Mouse (Mus musculus) hindbrain, embryonic 11.5 days (tissue): ENCODE data around the gene Phf24. TPM values are rescaled to one million over a fixed set of nuclear protein-coding genes. Genes with fewer than 3 reads are reported as not detected.
A peak's percentile ranks its signal among the peaks of the same experiment; 100 is the strongest.

ENCODE experiments used
- ATAC-seq: fragments of 200-750 bp; cut with Nextera tagmentation; 2 replicates; pipeline ENCODE4 v1.8.0; 2017; ENCODE audit warnings: mild to moderate bottlenecking, moderate TSS enrichment, moderate library complexity; ENCODE audit not compliant: low FRiP score
- DNase-seq: peaks from one replicate; pipeline ENCODE4 v3.0.0-alpha.2; 2015; ENCODE audit warnings: low spot score
- H3K27ac ChIP-seq: fragments of 300-500 bp; sonication (generic); 2 replicates; pipeline ENCODE4 v1.5.1; 2014; ENCODE audit warnings: mild to moderate bottlenecking, low read depth, low read length
- H3K27me3 ChIP-seq: fragments of 300-500 bp; sonication (generic); 2 replicates; pipeline ENCODE4 v1.6.1; 2014; ENCODE audit warnings: mild to moderate bottlenecking, low read length, moderate library complexity, mixed read lengths; ENCODE audit not compliant: control insufficient read depth, insufficient read depth
- H3K36me3 ChIP-seq: fragments of 300-500 bp; sonication (generic); 2 replicates; pipeline ENCODE4 v1.6.1; 2014; ENCODE audit warnings: mild to moderate bottlenecking, low read length, moderate library complexity, mixed read lengths; ENCODE audit not compliant: control insufficient read depth, insufficient read depth
- H3K4me1 ChIP-seq: fragments of 300-500 bp; sonication (generic); replicated peaks from 2 replicates; pipeline ENCODE4 v1.6.1; 2014; ENCODE audit warnings: low read length, mixed read lengths; ENCODE audit not compliant: control insufficient read depth, insufficient read depth
- H3K4me2 ChIP-seq: fragments of 300-500 bp; sonication (generic); replicated peaks from 2 replicates; pipeline ENCODE4 v1.6.1; 2014; ENCODE audit warnings: mild to moderate bottlenecking, low read depth, low read length
- H3K4me3 ChIP-seq: fragments of 300-500 bp; sonication (generic); 2 replicates; pipeline ENCODE4 v1.5.1; 2014; ENCODE audit warnings: low read depth, low read length
- H3K9ac ChIP-seq: fragments of 300-500 bp; sonication (generic); 2 replicates; pipeline ENCODE4 v1.6.1; 2014; ENCODE audit warnings: low read depth, low read length
- H3K9me3 ChIP-seq: fragments of 300-500 bp; sonication (generic); 2 replicates; pipeline ENCODE4 v1.6.1; 2016; ENCODE audit warnings: low read length; ENCODE audit not compliant: control insufficient read depth
- WGBS: fragments of 180-500 bp; shearing (Covaris S2); extraction: QIAGEN DNeasy Blood & Tissue Kit; methylation state at CpG from one replicate; pipeline ENCODE4 v1.1.7; 2014; 5-methylcytosine and 5-hydroxymethylcytosine counted together
- polyA plus RNA-seq: library from polyadenylated mRNA; unstranded; fragments of >200 nt; fragmentation: Nextera tagmentation; extraction: Ambion mirVana; gene quantifications from 2 replicates; pipeline ENCODE4 v1.2.1, GENCODE M21; 2014

Phf24 gene
- 3.0 and 4.4 TPM in 2 replicates for polyA plus RNA-seq

DNA sequence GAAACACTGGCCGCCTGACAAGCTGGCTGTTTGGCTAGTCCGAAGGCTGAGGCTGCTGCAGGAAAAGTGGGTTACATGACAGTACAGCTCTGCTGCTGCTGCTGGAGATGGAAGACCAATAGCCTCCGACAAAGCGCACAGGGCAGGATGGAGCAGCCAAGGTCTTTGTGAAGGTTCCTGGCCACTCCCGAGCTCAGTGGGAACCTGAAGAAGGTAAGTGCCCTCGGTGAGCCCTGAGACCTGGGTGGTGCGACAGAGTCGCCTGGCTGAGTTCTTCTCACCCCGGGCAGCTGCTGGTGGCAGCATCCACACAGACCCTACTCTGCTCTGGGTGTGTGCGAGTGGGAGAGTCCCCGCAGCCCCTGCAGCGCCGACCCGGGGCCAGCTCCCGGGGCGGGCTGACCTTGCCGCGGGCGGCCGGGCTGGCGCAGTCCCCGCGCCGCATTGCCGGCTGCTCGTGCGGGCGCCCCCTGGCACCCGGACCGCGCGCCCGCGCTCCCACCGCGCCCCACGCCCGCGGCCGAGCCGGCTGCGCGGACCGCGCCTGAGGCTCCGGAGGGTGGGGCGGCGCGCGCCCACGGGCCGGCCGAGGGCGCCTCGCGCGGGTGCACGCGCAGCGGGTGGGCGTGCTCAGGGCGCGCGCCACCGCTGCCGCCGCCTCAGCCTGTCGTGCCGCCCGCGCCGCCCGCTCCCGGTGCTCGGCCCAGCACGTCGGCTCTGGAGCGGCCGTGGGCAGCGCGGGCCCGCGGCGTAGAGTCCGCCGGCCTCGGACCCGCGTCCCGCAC is at the start of gene Phf24:
Phf24 (plus strand) TSS at position 44 of the 785 bp plus-strand sequence.
- 2% methylated on average over 26 of the region's 90 CpGs for WGBS

GRCm38 (mm10) chr4:42867390-42867789 is 49.1 kb upstream of the Phf24 start:
- Histone ChIP-seq H3K4me1 (no peaks in the 10 kb centered on the region), H3K9me3 (no peaks in the 10 kb centered on the region), H3K27me3 (no peaks in the 10 kb centered on the region), H3K4me2 (no peak overlapping the region), H3K9ac (no peak overlapping the region), H3K27ac (no peak overlapping the region), H3K4me3 (no peak overlapping the region), H3K36me3 (no peaks in the 10 kb centered on the region)
- ATAC-seq (no peak), DNase-seq (no peak)
- WGBS, result 78% methylated on average over 3 of the region's 3 CpGs

More for the DNA sequence above, at the start of gene Phf24:
- no peaks in the 10 kb centered on the region for H3K9me3 ChIP-seq
- H3K36me3 ChIP-seq, result no peaks in the 10 kb centered on the region
- H3K27me3 ChIP-seq, result peaks cover 22% of the 10 kb centered on the region
- DNase-seq (peak; percentile 66), ATAC-seq (peak; percentile 71)
- peak within 1 kb of the TSS; percentile 42 for H3K27ac ChIP-seq
- H3K4me2 ChIP-seq, result peak within 1 kb of the TSS; percentile 90
- H3K4me1 ChIP-seq, result peaks cover 3% of the 10 kb centered on the region; the same call in 1 of the 2 replicates
- H3K9ac ChIP-seq, result peak within 1 kb of the TSS; percentile 79
- peak within 1 kb of the TSS; percentile 59 for H3K4me3 ChIP-seq

GRCm38 (mm10) chr4:42868193-42868592 is 48.3 kb upstream of the Phf24 start:
- H3K36me3 ChIP-seq, result no peaks in the 10 kb centered on the region
- H3K4me3 ChIP-seq, result no peak overlapping the region
- H3K9me3 ChIP-seq, result no peaks in the 10 kb centered on the region
- ATAC-seq, result no peak
- no peak overlapping the region for H3K4me2 ChIP-seq
- no peak for DNase-seq
- WGBS, result 90% methylated on average over 5 of the region's 5 CpGs
- no peaks in the 10 kb centered on the region for H3K4me1 ChIP-seq
- H3K9ac ChIP-seq, result no peak overlapping the region
- H3K27ac ChIP-seq, result no peak overlapping the region
- H3K27me3 ChIP-seq, result no peaks in the 10 kb centered on the region

GRCm38 (mm10) chr4:42870748-42871147 is 45.7 kb upstream of the Phf24 start:
- no peak for ATAC-seq
- H3K27me3 ChIP-seq, result no peaks in the 10 kb centered on the region

GRCm38 (mm10) chr4:42872151-42872550 is 44.3 kb upstream of the Phf24 start:
- Histone ChIP-seq H3K4me3 (no peak overlapping the region), H3K9me3 (no peaks in the 10 kb centered on the region), H3K27me3 (no peaks in the 10 kb centered on the region), H3K9ac (no peak overlapping the region), H3K4me2 (no peak overlapping the region), H3K27ac (no peak overlapping the region), H3K36me3 (no peaks in the 10 kb centered on the region), H3K4me1 (no peaks in the 10 kb centered on the region)
- ATAC-seq (no peak), DNase-seq (no peak)
- 92% methylated on average over 7 of the region's 7 CpGs for WGBS

More at GRCm38 (mm10) chr4:42870748-42871147, 45.7 kb upstream of the Phf24 start:
- H3K27ac ChIP-seq, result no peak overlapping the region
- no peak overlapping the region for H3K4me3 ChIP-seq
- H3K4me1 ChIP-seq, result no peaks in the 10 kb centered on the region
- H3K9me3 ChIP-seq, result no peaks in the 10 kb centered on the region
- no peak overlapping the region for H3K4me2 ChIP-seq
- H3K36me3 ChIP-seq, result no peaks in the 10 kb centered on the region
- DNase-seq, result no peak
- H3K9ac ChIP-seq, result no peak overlapping the region
- WGBS, result 85% methylated on average over 5 of the region's 5 CpGs

DNA sequence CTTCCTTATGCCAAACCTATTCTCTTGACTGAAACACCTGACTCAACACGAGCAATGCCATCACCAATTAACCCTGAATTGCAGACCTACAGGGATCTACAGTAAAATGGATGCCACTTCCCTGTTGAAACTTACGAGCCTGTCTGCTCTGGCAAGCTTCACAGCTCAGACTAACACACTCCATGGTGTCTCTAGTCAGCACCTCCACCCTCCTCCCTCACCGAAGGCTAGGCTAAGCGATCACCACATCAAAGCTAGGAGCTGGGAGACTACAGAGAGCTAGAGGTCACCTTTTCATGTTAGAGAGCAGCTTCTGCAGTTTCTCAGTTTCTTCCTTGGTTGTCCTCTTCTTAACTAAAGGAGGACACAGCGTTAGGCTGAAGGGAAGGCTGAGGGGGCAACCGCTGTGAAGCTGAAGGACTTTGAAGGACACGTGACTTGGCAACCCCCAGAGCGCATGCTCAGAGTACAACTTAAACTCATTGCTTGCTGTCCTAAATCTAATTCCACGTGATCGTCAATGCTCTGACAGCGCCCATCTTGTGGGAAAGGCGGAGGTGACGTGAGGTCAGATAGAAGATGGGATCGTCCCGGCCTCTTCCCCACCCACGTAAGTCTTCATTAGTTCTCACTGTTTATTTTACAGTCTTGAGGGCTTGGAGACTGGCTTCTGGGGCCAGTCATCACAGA is 43.6 kb upstream of the Phf24 start:
- Histone ChIP-seq H3K4me2 (no peak overlapping the region), H3K27me3 (no peaks in the 10 kb centered on the region), H3K4me3 (no peak overlapping the region), H3K4me1 (no peaks in the 10 kb centered on the region), H3K27ac (no peak overlapping the region), H3K9me3 (no peaks in the 10 kb centered on the region), H3K9ac (no peak overlapping the region), H3K36me3 (no peaks in the 10 kb centered on the region)
- DNase-seq (no peak), ATAC-seq (no peak)
- WGBS, result 85% methylated on average over 16 of the region's 16 CpGs

GRCm38 (mm10) chr4:42874134-42874533 is 42.3 kb upstream of the Phf24 start, which contains the start of gene Fam205c:
Fam205c (minus strand) TSS chr4:42874234.
- Histone ChIP-seq H3K4me2 (no peak within 1 kb of the TSS), H3K9me3 (no peaks in the 10 kb centered on the region), H3K27ac (no peak within 1 kb of the TSS), H3K9ac (no peak within 1 kb of the TSS), H3K4me1 (no peaks in the 10 kb centered on the region), H3K36me3 (no peaks in the 10 kb centered on the region), H3K4me3 (no peak within 1 kb of the TSS), H3K27me3 (no peaks in the 10 kb centered on the region)
- DNase-seq (no peak), ATAC-seq (no peak)
- 90% methylated on average over 7 of the region's 7 CpGs for WGBS

DNA sequence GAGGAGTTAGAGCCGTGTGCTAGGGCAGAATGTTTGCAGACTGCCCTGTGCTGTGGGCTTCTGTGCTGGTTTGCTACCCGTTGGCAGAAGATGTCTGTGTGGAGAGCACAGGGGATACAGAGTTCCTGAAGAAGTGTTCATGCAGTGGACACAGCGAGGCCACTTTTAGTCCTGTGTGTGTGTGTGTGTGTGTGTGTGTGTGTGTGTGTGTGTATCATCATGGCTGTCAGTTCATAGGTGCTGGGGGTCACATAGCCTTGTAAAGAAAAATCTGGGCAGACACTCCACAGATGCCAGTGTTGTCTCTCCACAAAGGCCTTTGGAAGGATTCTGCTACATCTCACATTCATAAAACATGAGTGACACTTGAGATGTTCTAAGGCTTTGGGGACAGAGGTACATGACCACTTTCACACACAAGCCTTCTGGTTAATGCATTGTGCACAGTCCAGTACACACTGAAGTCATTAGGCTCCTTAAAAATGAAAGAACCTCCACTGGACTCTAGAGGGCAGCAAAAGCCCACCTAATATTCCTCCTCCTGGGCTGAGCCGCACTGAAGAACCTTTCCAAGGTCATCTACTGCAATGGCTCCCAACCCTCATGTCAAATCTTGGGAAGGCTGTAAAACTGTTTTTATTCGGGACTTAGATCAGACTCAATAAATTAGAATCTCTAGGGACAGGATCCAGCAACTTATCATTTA is 39.7 kb upstream of the Phf24 start:
- no peak overlapping the region for H3K4me2 ChIP-seq
- no peaks in the 10 kb centered on the region for H3K4me1 ChIP-seq
- peak; percentile 84 for DNase-seq
- H3K9ac ChIP-seq, result no peak overlapping the region
- H3K27ac ChIP-seq, result no peak overlapping the region
- H3K27me3 ChIP-seq, result no peaks in the 10 kb centered on the region
- no peaks in the 10 kb centered on the region for H3K36me3 ChIP-seq
- no peak overlapping the region for H3K4me3 ChIP-seq
- ATAC-seq, result peak; percentile 78
- H3K9me3 ChIP-seq, result no peaks in the 10 kb centered on the region
- 41% methylated on average over 5 of the region's 5 CpGs for WGBS
